Mouse (Mus musculus): ENCODE measurements around the gene Snx10.

Gene Snx10

DNA sequence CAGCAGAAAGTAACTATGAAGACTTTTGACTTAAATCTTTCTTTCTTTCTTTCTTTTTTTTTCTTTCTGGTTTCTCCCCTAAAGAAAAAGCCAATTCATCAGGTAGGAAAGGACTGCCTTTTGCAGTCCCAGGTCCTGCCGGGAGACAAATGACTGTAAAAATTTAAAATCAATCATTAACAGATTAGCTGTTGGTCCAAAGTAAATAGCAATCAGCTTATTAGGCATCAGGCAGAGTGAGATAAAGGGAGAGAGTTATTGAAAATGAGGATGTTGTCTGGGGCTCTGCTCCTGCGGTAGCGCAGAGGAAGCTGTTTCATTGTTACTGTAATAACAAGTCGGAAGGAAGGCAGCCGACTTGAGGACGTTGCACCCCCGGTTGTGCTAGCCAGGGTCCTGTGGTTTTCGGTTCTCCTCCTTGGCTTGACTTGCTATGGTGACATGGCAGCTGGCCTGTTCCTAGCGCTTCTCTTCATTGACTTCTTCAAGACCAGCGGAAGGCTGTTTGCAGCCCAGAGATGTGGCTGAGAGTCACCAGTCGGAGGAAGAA lies 112.4 kb downstream of the Snx10 start:
- DNase-seq (ENCODE audit: low spot score in 2 of 2): no peak
